Mouse (Mus musculus): ENCODE measurements around the gene Fntb. TPM values are rescaled to one million over a fixed set of nuclear protein-coding genes. Genes with fewer than 3 reads are reported as not detected.

The Fntb gene
- polyA plus RNA-seq (2014; fragmentation: Illumina TruSeq; extraction: RNeasy Lipid Tissue Mini Kit (QIAGEN cat#74804); ENCODE audit: low read depth, low replicate concordance), result 14.2 TPM

GRCm38 (mm10) chr12:76765354-76765851 lies at the start of gene Fntb, which contains the start of gene Churc1:
Fntb (plus strand) TSS chr12:76765589.
Churc1 (plus strand) TSS chr12:76765538.

GRCm38 (mm10) chr12:76795350-76795749 lies 30.0 kb downstream of the Fntb start, which contains the start of gene Gpx2:
Gpx2 (minus strand) TSS chr12:76795554.

GRCm38 (mm10) chr12:76822651-76823041 lies 57.3 kb downstream of the Fntb start, which contains the start of gene Rab15:
Rab15 (minus strand) TSS chr12:76822908.

GRCm38 (mm10) chr12:76961932-76962891 lies 196.8 kb downstream of the Fntb start, which contains the start of gene Max:
Max (minus strand) TSS chr12:76962201.

Other genes with a start within 250 kb of the Fntb start
- 25.9 TPM for gene Plekhg3, start 234.7 kb upstream of the Fntb start, polyA plus RNA-seq (2014; fragmentation: Illumina TruSeq; extraction: RNeasy Lipid Tissue Mini Kit (QIAGEN cat#74804); ENCODE audit: low read depth, low replicate concordance)
- 4.2 TPM for gene Sptb, start 55.0 kb upstream of the Fntb start, polyA plus RNA-seq (2014; fragmentation: Illumina TruSeq; extraction: RNeasy Lipid Tissue Mini Kit (QIAGEN cat#74804); ENCODE audit: low read depth, low replicate concordance)
- gene Churc1, start 51 bp upstream of the Fntb start, polyA plus RNA-seq (2014; fragmentation: Illumina TruSeq; extraction: RNeasy Lipid Tissue Mini Kit (QIAGEN cat#74804); ENCODE audit: low read depth, low replicate concordance), result 99.5 TPM
- 0.32 TPM for gene Gpx2, start 30.0 kb downstream of the Fntb start, polyA plus RNA-seq (2014; fragmentation: Illumina TruSeq; extraction: RNeasy Lipid Tissue Mini Kit (QIAGEN cat#74804); ENCODE audit: low read depth, low replicate concordance)
- gene Rab15, start 57.3 kb downstream of the Fntb start, polyA plus RNA-seq (2014; fragmentation: Illumina TruSeq; extraction: RNeasy Lipid Tissue Mini Kit (QIAGEN cat#74804); ENCODE audit: low read depth, low replicate concordance), result 10.1 TPM
- gene Max, start 196.6 kb downstream of the Fntb start, polyA plus RNA-seq (2014; fragmentation: Illumina TruSeq; extraction: RNeasy Lipid Tissue Mini Kit (QIAGEN cat#74804); ENCODE audit: low read depth, low replicate concordance), result 61.0 TPM

Measured in adipose tissue, adult 10 weeks (tissue).